Mouse (Mus musculus) intestine, postnatal 0 days (tissue): ENCODE measurements around the gene Map2k5. TPM values are rescaled to one million over a fixed set of nuclear protein-coding genes. Genes with fewer than 3 reads are reported as not detected.

ENCODE experiments used
- ATAC-seq: fragments of 200-750 bp; cut with Nextera tagmentation; 2 replicates; pipeline ENCODE4 v1.8.0; 2017; ENCODE audit warnings: mild to moderate bottlenecking, moderate TSS enrichment, moderate library complexity
- H3K27ac ChIP-seq: fragments of 300-500 bp; sonication (generic); 2 replicates; pipeline ENCODE4 v1.5.1; 2014; ENCODE audit warnings: mild to moderate bottlenecking, low read depth, low read length, moderate library complexity
- H3K27me3 ChIP-seq: fragments of 300-500 bp; sonication (generic); replicated peaks from 2 replicates; pipeline ENCODE4 v1.6.1; 2014; ENCODE audit warnings: low read length, mixed read lengths; ENCODE audit not compliant: control insufficient read depth, insufficient read depth
- H3K36me3 ChIP-seq: fragments of 300-500 bp; sonication (generic); 2 replicates; pipeline ENCODE4 v1.6.1; 2014; ENCODE audit warnings: mild to moderate bottlenecking, moderate library complexity; ENCODE audit not compliant: control insufficient read depth, insufficient read depth
- H3K4me1 ChIP-seq: fragments of 300-500 bp; sonication (generic); replicated peaks from 2 replicates; pipeline ENCODE4 v1.6.1; 2014; ENCODE audit warnings: antibody characterized with exemption, low read length, mixed read lengths; ENCODE audit not compliant: control insufficient read depth, insufficient read depth
- H3K4me2 ChIP-seq: fragments of 300-500 bp; sonication (generic); replicated peaks from 2 replicates; pipeline ENCODE4 v1.6.1; 2014; ENCODE audit warnings: low read depth, mild to moderate bottlenecking, moderate library complexity
- H3K4me3 ChIP-seq: fragments of 300-500 bp; sonication (generic); 2 replicates; pipeline ENCODE4 v1.5.1; 2014; ENCODE audit warnings: low read depth, low read length
- H3K9ac ChIP-seq: fragments of 300-500 bp; sonication (generic); 2 replicates; pipeline ENCODE4 v1.6.1; 2014; ENCODE audit warnings: mild to moderate bottlenecking, low read depth, low read length
- H3K9me3 ChIP-seq: fragments of 300-500 bp; sonication (generic); 2 replicates; pipeline ENCODE4 v1.6.1; 2016; ENCODE audit warnings: mixed run types; ENCODE audit not compliant: control insufficient read depth
- CTCF ChIP-seq: sonication (generic); IDR thresholded peaks from 2 replicates; pipeline ENCODE4 v1.5.1; 2016; ENCODE audit warnings: low read depth, mild to moderate bottlenecking, control low read depth, antibody characterized with exemption, moderate library complexity
- WGBS: fragments of 180-500 bp; shearing (Covaris S2); extraction: QIAGEN DNeasy Blood & Tissue Kit; methylation state at CpG from one replicate; pipeline ENCODE4 v1.1.7; 2014; 5-methylcytosine and 5-hydroxymethylcytosine counted together
- polyA plus RNA-seq: library from polyadenylated mRNA; unstranded; fragments of >200 nt; fragmentation: Nextera tagmentation; extraction: Ambion mirVana; gene quantifications from 2 replicates; pipeline ENCODE4 v1.2.1, GENCODE M21; 2015

The Map2k5 gene
- polyA plus RNA-seq, 1 experiment from 2014 or later = 13.8 TPM

GRCm38 (mm10) chr9:63219851-63220250, 157.9 kb downstream of the Map2k5 start:
- no peak for TF ChIP-seq CTCF
- H3K4me1 ChIP-seq = no peaks in the 10 kb centered on the region
- H3K9ac ChIP-seq = no peak overlapping the region
- no peak overlapping the region for H3K27ac ChIP-seq
- no peaks in the 10 kb centered on the region for H3K27me3 ChIP-seq
- no peak overlapping the region for H3K4me3 ChIP-seq
- no peak overlapping the region for H3K4me2 ChIP-seq
- WGBS = 74% methylated on average over 7 of the region's 7 CpGs
- no peaks in the 10 kb centered on the region for H3K9me3 ChIP-seq
- peaks cover 6% of the 10 kb centered on the region for H3K36me3 ChIP-seq
- ATAC-seq = no peak

GRCm38 (mm10) chr9:63215031-63215430, 162.7 kb downstream of the Map2k5 start:
- Histone ChIP-seq H3K4me2 (no peak overlapping the region), H3K4me3 (no peak overlapping the region), H3K4me1 (no peaks in the 10 kb centered on the region), H3K9ac (no peak overlapping the region), H3K9me3 (no peaks in the 10 kb centered on the region), H3K27me3 (no peaks in the 10 kb centered on the region), H3K36me3 (peaks cover 13% of the 10 kb centered on the region), H3K27ac (no peak overlapping the region)
- ATAC-seq = no peak
- TF ChIP-seq CTCF = no peak
- WGBS = 94% methylated on average over 2 of the region's 2 CpGs

GRCm38 (mm10) chr9:63206769-63207276, 170.9 kb downstream of the Map2k5 start:
- no peak overlapping the region for H3K4me2 ChIP-seq
- H3K4me1 ChIP-seq = no peaks in the 10 kb centered on the region
- 94% methylated on average over 15 of the region's 15 CpGs for WGBS
- TF ChIP-seq CTCF = no peak
- H3K9ac ChIP-seq = no peak overlapping the region
- H3K27ac ChIP-seq = no peak overlapping the region
- no peak for ATAC-seq
- no peaks in the 10 kb centered on the region for H3K36me3 ChIP-seq
- no peaks in the 10 kb centered on the region for H3K9me3 ChIP-seq
- H3K27me3 ChIP-seq = no peaks in the 10 kb centered on the region
- no peak overlapping the region for H3K4me3 ChIP-seq

GRCm38 (mm10) chr9:63203461-63203860, 174.2 kb downstream of the Map2k5 start:
- TF ChIP-seq CTCF = no peak
- no peak overlapping the region for H3K4me3 ChIP-seq

GRCm38 (mm10) chr9:63201376-63202323, 176.1 kb downstream of the Map2k5 start:
- Histone ChIP-seq H3K4me2 (no peak overlapping the region), H3K9me3 (no peaks in the 10 kb centered on the region), H3K4me3 (no peak overlapping the region), H3K9ac (no peak overlapping the region), H3K27ac (peak overlapping the region; percentile 28), H3K36me3 (no peaks in the 10 kb centered on the region), H3K27me3 (no peaks in the 10 kb centered on the region), H3K4me1 (no peaks in the 10 kb centered on the region)
- peak; percentile 45 for TF ChIP-seq CTCF
- ATAC-seq = peak; percentile 73; the same call in 1 of the 2 replicates
- 65% methylated on average over 14 of the region's 15 CpGs for WGBS

More at GRCm38 (mm10) chr9:63203461-63203860, 174.2 kb downstream of the Map2k5 start:
- ATAC-seq = no peak
- H3K27me3 ChIP-seq = no peaks in the 10 kb centered on the region
- H3K9ac ChIP-seq = no peak overlapping the region
- no peaks in the 10 kb centered on the region for H3K9me3 ChIP-seq
- H3K4me2 ChIP-seq = no peak overlapping the region
- 50% methylated on average over 3 of the region's 3 CpGs for WGBS
- H3K27ac ChIP-seq = no peak overlapping the region; the same call in 1 of the 2 replicates
- no peaks in the 10 kb centered on the region for H3K4me1 ChIP-seq
- H3K36me3 ChIP-seq = no peaks in the 10 kb centered on the region

- no peaks in the 10 kb centered on the region for H3K9me3 ChIP-seq
- H3K27me3 ChIP-seq = no peaks in the 10 kb centered on the region
- no peak for ATAC-seq
- H3K4me3 ChIP-seq = no peak overlapping the region
- no peak overlapping the region for H3K9ac ChIP-seq
- WGBS = 21% methylated on average over 8 of the region's 8 CpGs
- no peak overlapping the region for H3K27ac ChIP-seq
- H3K36me3 ChIP-seq = peaks cover 8% of the 10 kb centered on the region; the same call in 1 of the 2 replicates
- no peak for TF ChIP-seq CTCF
- H3K4me2 ChIP-seq = peak overlapping the region; percentile 35; the same call in 1 of the 2 replicates
- no peaks in the 10 kb centered on the region for H3K4me1 ChIP-seq
Measured at GRCm38 (mm10) chr9:63197252-63197651, 180.4 kb downstream of the Map2k5 start.
